Mouse (Mus musculus) urinary bladder, postnatal 4 days (tissue): ENCODE measurements around the gene Pdxdc1.
"Not testable (repeated sequence)": the region's sequence is repeated elsewhere in the genome, so short reads cannot be mapped to it uniquely, and the experiment has no call there.

ENCODE experiments used
- DNase-seq, 2 experiments: peaks; one replicate each; pipeline ENCODE4 v3.0.0; 2021 to 2022; ENCODE audit warnings: low spot score in 2 of 2

Gene Pdxdc1

DNA sequence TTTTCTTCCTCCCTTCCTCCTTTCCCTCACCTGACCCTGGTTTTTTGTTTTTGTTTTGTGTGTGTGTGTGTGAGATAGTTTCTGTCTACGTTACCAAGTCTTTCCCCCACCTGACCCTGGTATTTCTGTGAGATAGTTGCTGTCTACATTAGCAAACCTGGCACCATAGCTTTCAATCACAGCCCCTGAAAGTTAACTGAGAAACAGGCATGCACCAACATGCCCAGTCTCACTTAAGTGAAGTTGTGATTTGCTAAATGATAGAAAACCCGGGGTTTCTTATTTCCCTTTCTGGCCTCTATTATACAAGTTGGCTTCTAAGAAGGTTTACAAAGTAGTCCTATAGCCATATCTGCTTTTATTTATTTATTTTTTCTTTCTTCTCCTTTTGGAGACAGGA, 12.5 kb downstream of the Pdxdc1 start:
- DNase-seq: no peak

DNA sequence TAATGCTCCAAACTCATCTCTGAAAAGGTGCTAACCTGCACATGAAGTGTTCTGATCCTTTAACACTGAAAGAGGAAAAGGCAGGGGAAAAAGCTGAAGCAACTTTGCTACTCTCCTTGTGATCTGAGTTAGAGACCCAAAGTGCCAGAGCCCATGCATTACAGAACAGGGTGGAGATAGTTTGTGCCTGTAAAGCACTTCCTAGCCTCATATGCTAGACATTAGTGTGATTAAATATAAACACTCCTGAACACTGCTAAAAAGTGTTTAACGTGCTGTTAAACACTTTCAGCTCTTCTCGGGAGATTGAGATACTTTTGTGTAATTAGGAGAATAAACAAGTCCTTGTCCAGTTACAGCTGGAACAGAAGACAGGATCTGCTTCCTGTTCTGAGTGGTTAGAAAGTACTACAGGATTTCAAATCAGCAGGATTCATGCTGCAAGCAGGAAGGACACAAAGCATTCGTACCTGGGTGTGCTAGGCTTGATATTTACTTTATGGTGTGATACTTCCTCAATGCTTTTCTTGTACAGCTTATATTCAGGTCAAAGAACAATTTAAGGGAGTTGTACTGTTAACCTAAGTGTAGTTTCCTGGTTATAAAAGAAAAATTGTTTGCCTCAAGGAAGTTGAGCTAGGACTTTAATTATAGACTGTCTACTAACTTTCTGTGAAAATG, 19.7 kb downstream of the Pdxdc1 start:
- no peak for DNase-seq

DNA sequence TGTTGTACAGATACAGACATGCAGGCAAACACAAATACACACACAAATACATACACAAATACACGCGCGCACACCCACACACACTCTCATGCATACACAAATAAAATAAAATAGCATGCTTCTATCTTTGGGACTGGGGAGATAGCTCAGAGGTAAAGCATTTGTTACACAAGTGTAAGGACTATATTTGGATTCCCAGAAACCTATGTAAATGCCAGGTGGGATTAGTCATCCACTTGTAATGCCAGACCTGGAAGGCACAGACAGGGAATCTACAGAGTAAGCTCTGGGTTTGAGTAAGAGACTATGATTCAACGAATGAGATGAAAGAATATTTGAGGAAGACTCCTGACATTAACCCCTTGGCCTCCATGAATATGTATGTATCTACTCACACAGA, 27.4 kb downstream of the Pdxdc1 start:
- no peak for DNase-seq

- DNase-seq: no peak
Observed at GRCm38 (mm10) chr16:13867910-13868514, 34.9 kb downstream of the Pdxdc1 start.

- not testable (repeated sequence) for DNase-seq
Observed at GRCm38 (mm10) chr16:13867406-13867805, 35.5 kb downstream of the Pdxdc1 start.

DNA sequence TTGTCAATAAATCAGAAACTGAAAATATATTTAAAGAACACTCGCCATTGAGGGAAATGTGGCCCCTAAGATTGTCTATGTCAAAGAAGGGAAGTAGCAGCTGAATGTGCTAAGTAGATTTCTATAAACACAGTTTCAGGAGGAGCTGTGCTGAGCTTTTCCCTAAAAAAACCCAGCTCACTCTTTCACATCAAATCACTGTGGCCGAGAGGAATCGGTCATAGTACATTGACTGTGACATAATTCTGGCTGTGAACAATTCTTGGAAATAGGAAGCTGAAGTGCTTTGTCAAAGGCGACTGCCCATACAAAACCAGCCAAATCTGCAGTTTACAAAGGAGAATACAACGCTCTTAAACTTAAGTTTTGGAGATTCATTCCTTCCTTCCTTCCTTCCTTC, 36.3 kb downstream of the Pdxdc1 start:
- DNase-seq: no peak

DNA sequence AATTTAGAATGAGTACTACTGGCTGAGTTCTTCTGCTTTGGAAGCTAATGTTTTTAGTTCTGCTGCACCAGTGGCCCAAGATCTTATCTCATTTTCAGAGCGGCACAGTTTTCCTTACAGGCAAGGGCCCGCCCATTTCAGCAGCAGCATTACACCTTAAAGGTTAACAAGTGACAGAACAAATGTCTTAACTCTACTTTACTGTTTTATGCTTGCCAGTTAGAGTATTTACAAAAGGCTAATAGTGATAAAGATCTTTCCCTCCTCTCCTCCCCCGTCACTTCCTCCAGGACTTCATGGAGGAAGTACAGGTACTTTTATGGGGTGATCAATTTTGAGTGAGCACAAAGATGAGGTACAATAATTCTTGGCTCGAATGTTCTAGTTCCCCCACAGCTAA, 36.9 kb downstream of the Pdxdc1 start:
- DNase-seq: no peak

GRCm38 (mm10) chr16:13853886-13854285, 49.0 kb downstream of the Pdxdc1 start:
- DNase-seq: no peak

DNA sequence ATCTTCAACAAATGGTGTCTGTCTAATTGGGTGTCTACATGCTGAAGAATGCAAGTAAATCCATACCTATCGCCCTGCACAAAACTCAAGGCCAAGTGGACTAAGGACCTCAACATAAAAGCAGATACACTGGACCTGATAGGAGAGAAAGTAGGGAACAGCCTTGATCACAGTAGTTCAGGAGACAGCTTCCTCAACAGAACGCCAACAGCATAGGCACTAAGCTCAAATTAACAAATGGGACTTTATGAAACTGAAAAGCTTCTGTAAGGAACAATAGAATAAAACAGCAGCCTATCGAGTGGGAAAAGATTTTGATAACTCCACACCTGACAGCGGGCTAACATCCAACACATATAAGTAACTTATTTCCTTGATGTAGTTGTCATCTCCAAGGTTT, 51.5 kb downstream of the Pdxdc1 start:
- no peak for DNase-seq

- no peak for DNase-seq
Observed at GRCm38 (mm10) chr16:13848310-13848709, 54.6 kb downstream of the Pdxdc1 start.

DNA sequence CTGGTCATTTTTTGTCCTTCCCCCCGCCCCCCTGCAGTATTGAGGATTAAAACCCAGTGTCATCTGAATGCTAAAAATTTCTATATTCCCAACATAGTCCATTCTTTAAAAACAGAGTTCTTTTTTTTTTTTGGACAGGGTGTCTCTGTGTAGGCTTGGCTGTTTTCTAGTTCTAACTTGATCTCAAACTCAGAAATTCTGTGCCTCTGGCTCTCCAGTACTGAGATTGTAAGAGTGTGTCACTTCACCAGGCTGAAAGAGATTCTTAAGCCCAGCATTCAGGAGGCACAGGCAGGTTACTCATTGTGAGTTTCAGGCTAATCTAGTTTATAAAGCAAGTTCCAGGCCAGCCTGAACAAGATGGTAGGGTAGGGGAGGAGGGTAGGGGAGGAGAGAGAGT, 56.3 kb downstream of the Pdxdc1 start:
- no peak for DNase-seq

DNA sequence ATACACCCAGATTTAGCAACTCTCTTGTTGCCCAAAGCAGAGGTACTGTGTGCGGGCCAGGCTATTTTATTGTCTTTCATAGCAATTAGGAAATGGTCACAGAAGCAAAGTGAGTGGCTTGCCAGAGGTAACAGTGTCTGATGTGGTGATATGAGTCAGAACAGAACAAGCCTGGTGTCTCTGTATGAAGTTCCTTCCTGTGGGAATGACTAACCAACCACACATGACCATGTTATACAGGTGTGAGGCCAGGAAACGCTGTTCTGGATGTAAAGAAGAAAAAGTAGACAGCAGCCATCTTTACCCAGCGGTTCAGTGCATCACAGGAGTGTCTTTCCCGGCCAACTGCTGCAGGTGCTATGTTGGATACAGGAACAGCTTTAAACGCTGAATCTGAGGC, 57.9 kb downstream of the Pdxdc1 start:
- no peak for DNase-seq

DNA sequence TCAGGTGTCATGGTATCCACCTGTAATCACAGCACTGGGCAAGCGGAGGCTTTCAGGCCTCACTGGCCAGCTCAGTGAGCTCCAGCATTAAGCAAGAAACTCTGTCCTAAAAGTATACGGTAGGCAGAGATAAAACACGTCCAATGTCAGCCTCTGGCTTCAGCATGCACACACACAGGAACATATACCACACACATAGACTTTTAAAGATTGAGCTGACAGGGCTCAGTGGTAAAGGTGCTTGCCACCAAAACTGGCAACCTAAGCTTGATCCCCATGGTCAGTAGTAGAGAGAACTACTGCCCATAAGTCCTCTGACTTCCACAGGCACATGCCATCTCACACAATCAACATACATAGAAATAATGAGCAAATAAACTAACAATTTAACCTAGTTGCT, 62.0 kb downstream of the Pdxdc1 start:
- DNase-seq: no peak

DNA sequence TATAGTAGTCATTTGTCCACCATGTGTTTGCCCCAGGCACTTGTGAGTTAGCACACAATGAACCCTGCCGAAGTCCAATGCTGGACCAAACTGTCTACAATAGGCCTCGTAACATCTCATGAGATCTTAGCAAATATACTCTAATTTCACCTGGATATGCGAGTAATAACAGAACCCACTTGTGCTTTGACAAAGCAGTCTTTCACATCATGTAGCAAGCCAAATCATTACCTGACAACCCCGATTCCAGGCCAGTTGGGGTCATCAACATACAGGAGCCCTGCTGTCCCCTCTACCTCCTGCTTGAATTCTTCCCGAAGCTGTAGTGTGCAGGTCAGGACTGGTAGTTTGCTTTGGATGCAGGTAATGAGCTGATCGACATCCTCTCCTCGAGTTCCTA, 62.9 kb downstream of the Pdxdc1 start:
- DNase-seq: no peak

DNA sequence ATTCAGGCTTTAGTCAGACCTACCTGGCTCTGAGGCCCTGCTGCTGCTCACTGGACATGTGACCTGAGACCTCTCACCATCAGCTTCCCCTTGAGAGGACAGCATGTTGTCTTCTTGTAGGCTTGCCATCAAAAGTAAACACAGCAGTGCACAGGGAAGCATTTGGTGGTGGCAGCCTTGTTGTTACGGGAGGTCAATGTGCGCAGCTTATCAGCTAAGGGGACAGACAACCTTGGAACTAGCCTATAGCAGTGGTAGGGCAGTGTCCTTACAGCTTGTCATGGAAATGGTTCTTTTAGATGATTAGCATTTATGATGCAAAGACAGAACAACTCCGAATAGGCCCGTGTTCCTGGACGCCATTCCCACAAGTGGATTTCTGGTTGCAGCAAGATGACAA, 68.5 kb downstream of the Pdxdc1 start:
- no peak for DNase-seq

GRCm38 (mm10) chr16:13831606-13832005, 71.3 kb downstream of the Pdxdc1 start:
- no peak for DNase-seq

DNA sequence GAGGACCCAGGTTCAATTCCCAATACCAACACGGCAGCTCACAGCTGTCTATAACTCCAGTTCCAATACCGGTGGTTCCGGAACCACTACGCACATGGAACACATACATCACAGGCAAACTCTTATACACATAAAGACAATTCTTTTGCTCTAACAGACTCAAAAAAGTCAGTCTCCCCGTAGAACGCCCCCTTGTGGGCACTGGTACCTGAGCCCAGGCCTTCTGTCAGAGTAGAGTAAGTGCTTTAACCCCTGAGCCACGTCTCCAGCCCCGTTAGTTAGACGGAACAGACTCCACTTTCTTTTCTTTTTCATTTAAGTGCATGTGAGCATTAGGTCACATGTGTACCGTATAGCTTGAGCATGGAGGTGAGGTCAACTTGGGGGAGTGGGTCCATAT, 72.5 kb downstream of the Pdxdc1 start:
- DNase-seq: no peak

DNA sequence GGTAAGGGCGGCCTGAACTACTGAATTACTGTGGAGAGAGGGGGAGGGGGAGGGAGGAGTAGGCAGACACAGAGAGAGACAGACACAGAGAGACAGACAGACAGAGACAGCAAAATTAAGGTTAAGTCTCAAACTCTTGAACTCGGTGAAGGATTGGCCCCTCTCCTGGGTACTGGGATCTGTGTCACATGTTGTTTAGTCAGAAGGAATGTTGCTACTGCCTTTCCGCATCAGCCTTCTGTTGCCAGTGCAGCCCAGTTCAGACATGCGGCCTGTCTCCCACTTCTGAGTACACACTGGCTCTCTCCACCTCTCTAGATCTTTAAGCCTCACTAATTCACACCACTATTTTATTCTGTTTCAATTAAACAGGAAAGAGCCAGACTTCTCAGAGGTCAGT, 76.4 kb downstream of the Pdxdc1 start:
- no peak for DNase-seq

GRCm38 (mm10) chr16:13825781-13826490, 77.0 kb downstream of the Pdxdc1 start:
- no peak for DNase-seq

DNA sequence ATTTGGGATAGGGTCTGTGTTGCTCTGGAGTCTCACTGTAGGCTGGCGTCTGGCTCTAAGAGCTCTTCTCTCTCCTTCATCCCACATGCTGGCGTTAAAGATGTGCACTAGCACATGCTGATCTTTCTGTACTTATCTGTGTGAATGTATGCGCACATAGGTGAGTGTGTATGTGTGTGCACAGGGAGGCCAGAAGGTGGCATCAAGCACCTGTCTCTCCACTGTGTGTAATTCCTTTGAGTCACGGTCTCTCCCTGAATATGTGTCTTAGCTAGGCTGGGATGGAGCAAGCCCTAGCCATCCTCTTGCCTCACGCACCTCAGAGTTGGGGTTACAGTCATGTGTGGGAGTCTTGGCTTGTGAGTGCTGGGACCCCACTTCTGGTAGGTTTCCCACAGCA, 82.2 kb downstream of the Pdxdc1 start:
- DNase-seq: no peak

- no peak for DNase-seq
Observed at GRCm38 (mm10) chr16:13819806-13820500, 83.0 kb downstream of the Pdxdc1 start.

- DNase-seq: no peak
Observed at GRCm38 (mm10) chr16:13819394-13819743, 83.6 kb downstream of the Pdxdc1 start.
